Mouse (Mus musculus) liver, embryonic 14 days (tissue): ENCODE results near the gene Trp53tg5. TPM values are rescaled to one million over a fixed set of nuclear protein-coding genes. Genes with fewer than 3 reads are reported as not detected.

Source experiments
- polyA plus RNA-seq: library from polyadenylated mRNA; depleted of rRNA; stranded (reverse); fragments of >200 nt; gene quantifications from 2 replicates; pipeline ENCODE4 v1.2.3, GENCODE M21; 2012; rRNA removed

Trp53tg5 gene
- polyA plus RNA-seq = not detected in 2 replicates

DNA sequence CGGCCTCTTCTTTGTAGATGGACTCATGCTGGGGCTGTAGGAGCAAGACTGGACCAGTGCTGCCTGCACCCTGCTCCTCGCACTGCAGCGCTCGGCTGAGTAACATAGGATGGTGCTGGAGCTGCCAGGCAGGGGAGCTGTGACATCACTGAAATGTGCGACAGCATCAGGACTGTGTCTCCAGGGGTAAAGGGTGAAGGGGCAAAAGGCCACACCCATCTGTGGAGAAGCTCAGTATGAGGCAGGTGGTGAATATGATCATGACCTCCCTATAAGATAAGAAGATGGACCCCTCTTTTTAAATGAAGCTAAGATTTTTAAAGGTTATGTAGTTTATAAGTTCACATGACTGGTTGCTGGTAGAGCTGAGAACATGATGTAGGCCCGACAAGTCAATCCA is at the start of gene Trp53tg5:
Trp53tg5 (minus strand) TSS at position 101 of the 400 bp plus-strand sequence.

DNA sequence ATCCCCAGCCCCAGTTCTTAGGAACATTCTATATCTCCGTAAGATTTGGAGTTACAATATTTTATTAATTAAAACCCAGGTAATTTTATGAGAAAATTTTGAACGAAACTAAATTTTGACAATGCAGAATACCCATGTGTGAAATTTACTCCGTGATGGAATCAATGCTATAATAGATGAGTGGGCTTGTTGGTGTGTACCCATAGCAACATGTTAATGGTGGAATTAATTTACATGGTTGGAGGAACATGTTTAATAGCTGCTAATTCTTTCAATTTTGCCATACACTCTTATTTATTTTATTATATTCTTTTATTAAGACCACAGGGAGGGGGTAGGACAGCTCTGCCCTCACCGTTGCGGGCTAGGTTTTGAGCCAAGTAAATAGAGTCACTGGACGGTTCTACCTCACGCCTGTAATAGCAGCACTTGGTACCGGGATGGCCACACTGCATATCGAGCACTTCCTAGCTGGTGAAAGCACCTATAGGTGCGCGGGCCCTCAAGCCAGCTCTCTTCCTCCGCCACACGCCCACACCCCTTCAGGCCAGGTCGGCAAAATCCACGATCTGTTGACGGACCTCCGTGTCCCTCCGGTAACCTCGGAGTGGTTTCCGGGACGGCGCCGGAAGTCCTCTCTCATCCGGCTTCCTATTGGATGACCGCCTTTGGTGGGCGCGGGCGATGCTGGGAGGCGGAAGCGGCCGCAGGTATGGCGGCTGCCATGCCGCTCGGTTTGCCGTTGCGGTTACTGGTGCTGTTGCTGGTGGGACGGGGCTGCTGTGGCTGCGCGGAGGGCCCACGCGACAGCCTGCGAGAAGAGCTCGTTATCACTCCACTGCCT is 23.5 kb upstream of the Trp53tg5 start, which contains the start of gene Pigt:
Pigt (plus strand) TSS at position 674 of the 844 bp plus-strand sequence.

GRCm38 (mm10) chr2:164485681-164486257 is 12.2 kb upstream of the Trp53tg5 start, which contains the start of gene Dbndd2:
Dbndd2 (plus strand) TSS chr2:164486106.

GRCm38 (mm10) chr2:164460745-164461551 is 12.6 kb downstream of the Trp53tg5 start, which contains the start of gene Gm20458:
Gm20458 (plus strand) TSS chr2:164460967.

DNA sequence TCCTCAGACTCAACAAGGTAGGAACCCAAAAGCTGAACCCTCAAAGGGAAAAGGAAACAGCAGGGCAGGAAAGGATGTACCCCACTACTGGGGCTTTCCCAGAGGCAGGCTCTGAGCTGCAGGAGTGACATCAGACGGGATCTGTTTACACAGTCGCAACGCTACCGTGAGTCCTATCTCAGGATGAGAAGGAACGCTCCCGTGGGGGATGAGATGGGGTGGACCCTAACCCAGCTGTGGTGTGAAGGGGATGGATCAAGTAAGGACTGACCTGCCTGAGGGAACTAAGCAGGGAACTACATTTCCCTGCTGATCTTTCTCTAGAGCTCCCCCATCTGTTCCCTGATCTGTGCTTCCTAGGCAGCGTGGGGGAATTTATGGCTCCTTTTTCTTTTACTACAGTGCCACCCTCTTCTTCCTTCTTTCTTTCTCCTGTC is 16.6 kb downstream of the Trp53tg5 start, which contains the start of gene Sys1:
Sys1 (plus strand) TSS at position 101 of the 437 bp plus-strand sequence.

GRCm38 (mm10) chr2:164443460-164444000 is 30.0 kb downstream of the Trp53tg5 start, which contains the start of gene Sdc4:
Sdc4 (minus strand) TSS chr2:164443887.

Other genes starting within 250 kb of the Trp53tg5 start
- not detected in 2 replicates for gene Svs2, start 235.3 kb downstream of the Trp53tg5 start, polyA plus RNA-seq
- not detected in 2 replicates for gene Svs3b, start 217.1 kb downstream of the Trp53tg5 start, polyA plus RNA-seq
- not detected in 2 replicates for gene Svs4, start 195.3 kb downstream of the Trp53tg5 start, polyA plus RNA-seq
- not detected in 2 replicates for gene Svs3a, start 184.5 kb downstream of the Trp53tg5 start, polyA plus RNA-seq
- gene Svs6, start 157.0 kb downstream of the Trp53tg5 start, polyA plus RNA-seq = not detected in 2 replicates
- not detected in 2 replicates for gene Svs5, start 141.0 kb downstream of the Trp53tg5 start, polyA plus RNA-seq
- gene Slpi, start 84.6 kb downstream of the Trp53tg5 start, polyA plus RNA-seq = 8.6 and 9.0 TPM in 2 replicates
- gene Rbpjl, start 70.6 kb downstream of the Trp53tg5 start, polyA plus RNA-seq = 0.07 TPM in 1 of 2 replicates, not detected in the other
- 0.06 and 0.24 TPM in 2 replicates for gene Matn4, start 68.6 kb downstream of the Trp53tg5 start, polyA plus RNA-seq
- gene Sdc4, start 29.8 kb downstream of the Trp53tg5 start, polyA plus RNA-seq = 10.9 and 13.1 TPM in 2 replicates
- gene Sys1, start 16.8 kb downstream of the Trp53tg5 start, polyA plus RNA-seq = 13.3 and 16.2 TPM in 2 replicates
- 0.15 and 0.50 TPM in 2 replicates for gene Gm20458, start 12.8 kb downstream of the Trp53tg5 start, polyA plus RNA-seq
- gene Dbndd2, start 12.4 kb upstream of the Trp53tg5 start, polyA plus RNA-seq = 5.0 and 5.1 TPM in 2 replicates
- 16.7 and 21.2 TPM in 2 replicates for gene Pigt, start 23.8 kb upstream of the Trp53tg5 start, polyA plus RNA-seq
- gene Wfdc2, start 88.7 kb upstream of the Trp53tg5 start, polyA plus RNA-seq = 0.70 and 1.2 TPM in 2 replicates
- not detected in 2 replicates for gene Spint3, start 99.7 kb upstream of the Trp53tg5 start, polyA plus RNA-seq
- gene Wfdc6a, start 111.7 kb upstream of the Trp53tg5 start, polyA plus RNA-seq = 0.07 TPM in 1 of 2 replicates, not detected in the other
- gene Eppin, start 119.9 kb upstream of the Trp53tg5 start, polyA plus RNA-seq = not detected in 2 replicates
- not detected in 2 replicates for gene Wfdc6b, start 139.8 kb upstream of the Trp53tg5 start, polyA plus RNA-seq
- not detected in 2 replicates for gene Wfdc8, start 139.9 kb upstream of the Trp53tg5 start, polyA plus RNA-seq
- gene Wfdc16, start 165.1 kb upstream of the Trp53tg5 start, polyA plus RNA-seq = not detected in 2 replicates
- not detected in 2 replicates for gene Wfdc10, start 182.3 kb upstream of the Trp53tg5 start, polyA plus RNA-seq
- not detected in 2 replicates for gene Wfdc9, start 182.9 kb upstream of the Trp53tg5 start, polyA plus RNA-seq
- gene Wfdc11, start 200.4 kb upstream of the Trp53tg5 start, polyA plus RNA-seq = not detected in 2 replicates
- not detected in 2 replicates for gene Wfdc13, start 211.4 kb upstream of the Trp53tg5 start, polyA plus RNA-seq
- not detected in 2 replicates for gene Spint4, start 224.8 kb upstream of the Trp53tg5 start, polyA plus RNA-seq
- gene Spint5, start 241.6 kb upstream of the Trp53tg5 start, polyA plus RNA-seq = not detected in 2 replicates